Mouse (Mus musculus) forebrain, embryonic 11.5 days (tissue): Measurements from ENCODE around the gene Olfr140. TPM values are rescaled to one million over a fixed set of nuclear protein-coding genes. Genes with fewer than 3 reads are reported as not detected.

Experiments used
- ATAC-seq: fragments of 200-750 bp; cut with Nextera tagmentation; replicated peaks from 2 replicates; pipeline ENCODE4 v1.8.0; 2017; ENCODE audit warnings: moderate TSS enrichment; ENCODE audit not compliant: low FRiP score
- DNase-seq: peaks from one replicate; pipeline ENCODE4 v3.0.0-alpha.2; 2017; ENCODE audit warnings: low spot score
- H3K27ac ChIP-seq: fragments of 300-500 bp; sonication (generic); 2 replicates; pipeline ENCODE4 v1.5.1; 2014; ENCODE audit warnings: low read depth, low read length
- H3K27me3 ChIP-seq: fragments of 300-500 bp; sonication (generic); 2 replicates; pipeline ENCODE4 v1.6.1; 2014; ENCODE audit warnings: mild to moderate bottlenecking, low read length, mixed read lengths; ENCODE audit not compliant: control insufficient read depth, insufficient read depth
- H3K36me3 ChIP-seq: fragments of 300-500 bp; sonication (generic); 2 replicates; pipeline ENCODE4 v1.6.1; 2014; ENCODE audit warnings: mild to moderate bottlenecking, low read length, moderate library complexity, mixed read lengths; ENCODE audit not compliant: control insufficient read depth, insufficient read depth
- H3K4me1 ChIP-seq: fragments of 300-500 bp; sonication (generic); replicated peaks from 2 replicates; pipeline ENCODE4 v1.6.1; 2014; ENCODE audit warnings: low read length, mixed read lengths; ENCODE audit not compliant: control insufficient read depth, insufficient read depth
- H3K4me2 ChIP-seq: fragments of 300-500 bp; sonication (generic); 2 replicates; pipeline ENCODE4 v1.6.1; 2014; ENCODE audit warnings: low read depth, mild to moderate bottlenecking, low read length, moderate library complexity, mixed read lengths; ENCODE audit not compliant: severe bottlenecking
- H3K4me3 ChIP-seq: fragments of 300-500 bp; sonication (generic); 2 replicates; pipeline ENCODE4 v1.5.1; 2014; ENCODE audit warnings: low read depth, low read length
- H3K9ac ChIP-seq: fragments of 300-500 bp; sonication (generic); 2 replicates; pipeline ENCODE4 v1.6.1; 2014; ENCODE audit warnings: low read length
- H3K9me3 ChIP-seq: fragments of 300-500 bp; sonication (generic); 2 replicates; pipeline ENCODE4 v1.6.1; 2016; ENCODE audit warnings: low read length, mixed read lengths; ENCODE audit not compliant: control insufficient read depth
- WGBS: fragments of 180-500 bp; shearing (Covaris S2); extraction: QIAGEN DNeasy Blood & Tissue Kit; methylation state at CpG from one replicate; pipeline ENCODE4 v1.1.7; 2014; 5-methylcytosine and 5-hydroxymethylcytosine counted together
- polyA plus RNA-seq: library from polyadenylated mRNA; unstranded; fragments of >200 nt; fragmentation: Nextera tagmentation; extraction: Ambion mirVana; gene quantifications from 2 replicates; pipeline ENCODE4 v1.2.1, GENCODE M21; 2014

Olfr140 gene
- polyA plus RNA-seq = not detected in 2 replicates

- Histone ChIP-seq H3K27me3 (no peaks in the 10 kb centered on the region), H3K4me3 (no peak within 1 kb of the TSS), H3K9ac (no peak within 1 kb of the TSS), H3K9me3 (no peaks in the 10 kb centered on the region), H3K4me1 (no peaks in the 10 kb centered on the region), H3K27ac (no peak within 1 kb of the TSS), H3K4me2 (no peak within 1 kb of the TSS), H3K36me3 (no peaks in the 10 kb centered on the region)
- no peak for ATAC-seq
- no peak for DNase-seq
Observed at GRCm38 (mm10) chr2:90063494-90063893, at the start of gene Olfr140. Olfr140 (minus strand) TSS chr2:90063594.

GRCm38 (mm10) chr2:90070065-90070464 is 6.7 kb upstream of the Olfr140 start:
- ATAC-seq (no peak), DNase-seq (no peak)
- 81% methylated on average over 2 of the region's 2 CpGs for WGBS
- Histone ChIP-seq H3K4me3 (no peak overlapping the region), H3K4me1 (no peaks in the 10 kb centered on the region), H3K9ac (no peak overlapping the region), H3K27me3 (no peaks in the 10 kb centered on the region), H3K4me2 (no peak overlapping the region), H3K27ac (no peak overlapping the region), H3K36me3 (no peaks in the 10 kb centered on the region), H3K9me3 (no peaks in the 10 kb centered on the region)

DNA sequence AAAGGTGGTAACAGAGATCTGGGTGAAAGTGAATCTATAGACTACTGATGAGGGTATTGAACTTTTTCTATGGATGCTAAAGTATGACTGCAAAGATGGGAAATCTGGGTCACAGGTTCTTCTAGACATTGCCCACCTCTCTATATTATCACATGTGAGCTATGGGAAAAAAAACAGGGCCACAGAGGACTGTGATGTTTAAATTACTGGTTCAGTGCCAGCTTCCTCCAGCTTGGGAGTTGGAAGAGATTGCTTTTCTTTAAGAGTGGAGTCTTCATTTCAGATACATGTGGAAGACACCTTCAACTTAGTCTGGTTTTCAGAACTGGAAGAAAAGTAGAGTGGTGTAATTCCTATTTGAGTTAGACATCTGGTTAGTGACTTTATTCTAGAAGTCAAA is 28.4 kb downstream of the Olfr140 start, which contains the start of gene Olfr1265:
Gene Olfr1265 (plus strand): TSS at position 301 of the 400 bp plus-strand sequence.
- H3K27me3 ChIP-seq = no peaks in the 10 kb centered on the region
- no peak for ATAC-seq
- H3K27ac ChIP-seq = no peak within 1 kb of the TSS
- DNase-seq = no peak
- no peak within 1 kb of the TSS for H3K9ac ChIP-seq
- no peaks in the 10 kb centered on the region for H3K9me3 ChIP-seq
- H3K4me2 ChIP-seq = no peak within 1 kb of the TSS
- no peaks in the 10 kb centered on the region for H3K36me3 ChIP-seq
- H3K4me1 ChIP-seq = no peaks in the 10 kb centered on the region
- no peak within 1 kb of the TSS for H3K4me3 ChIP-seq

DNA sequence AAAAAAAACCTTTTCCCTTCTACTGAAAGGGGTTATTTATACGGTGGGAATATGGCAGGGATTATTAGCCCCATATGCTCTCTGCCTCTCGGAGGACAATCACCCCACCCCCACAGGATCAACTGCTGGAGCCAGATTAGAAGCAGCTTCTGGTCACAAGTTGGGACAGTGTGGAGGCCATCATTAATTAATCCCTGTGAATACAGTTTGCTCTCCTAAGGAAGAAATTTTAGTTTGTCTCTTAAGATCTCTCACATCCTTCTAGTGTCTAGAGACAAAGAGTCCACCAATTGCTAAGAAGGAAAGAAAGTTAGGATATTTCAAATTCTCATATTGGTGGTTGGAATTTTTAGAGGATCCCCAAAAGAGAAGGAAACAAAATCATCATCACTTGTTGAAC is 37.9 kb downstream of the Olfr140 start, which contains the start of gene Olfr1264:
Gene Olfr1264 (minus strand): TSS at position 101 of the 400 bp plus-strand sequence.
- Histone ChIP-seq H3K36me3 (no peaks in the 10 kb centered on the region), H3K4me2 (no peak within 1 kb of the TSS), H3K4me3 (no peak within 1 kb of the TSS), H3K9me3 (no peaks in the 10 kb centered on the region), H3K9ac (no peak within 1 kb of the TSS), H3K27me3 (no peaks in the 10 kb centered on the region), H3K4me1 (no peaks in the 10 kb centered on the region), H3K27ac (no peak within 1 kb of the TSS)
- 59% methylated on average over 2 of the region's 2 CpGs for whole genome bisulfite sequencing
- ATAC-seq (no peak), DNase-seq (no peak)

DNA sequence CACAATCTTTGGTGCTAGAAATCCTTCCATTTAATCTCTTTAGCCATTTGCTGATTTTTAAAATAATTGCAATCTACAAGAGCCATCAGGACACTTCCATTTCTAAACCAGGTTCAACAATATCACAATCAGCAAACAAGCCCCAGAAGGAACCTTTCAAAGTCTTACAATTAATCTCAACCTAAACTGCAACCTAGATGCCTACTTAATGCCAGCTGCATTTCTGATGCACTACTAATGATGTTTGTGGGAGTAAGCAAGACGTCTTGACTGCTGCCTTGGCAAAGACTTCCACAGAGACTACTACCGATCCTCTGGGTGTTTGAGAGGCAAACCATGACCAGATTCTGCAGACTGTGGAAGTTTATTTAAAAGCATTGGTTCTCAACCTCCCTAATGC is 51.6 kb downstream of the Olfr140 start, which contains the start of gene Olfr1263:
Gene Olfr1263 (plus strand): TSS at position 301 of the 400 bp plus-strand sequence.
- ATAC-seq = no peak

DNA sequence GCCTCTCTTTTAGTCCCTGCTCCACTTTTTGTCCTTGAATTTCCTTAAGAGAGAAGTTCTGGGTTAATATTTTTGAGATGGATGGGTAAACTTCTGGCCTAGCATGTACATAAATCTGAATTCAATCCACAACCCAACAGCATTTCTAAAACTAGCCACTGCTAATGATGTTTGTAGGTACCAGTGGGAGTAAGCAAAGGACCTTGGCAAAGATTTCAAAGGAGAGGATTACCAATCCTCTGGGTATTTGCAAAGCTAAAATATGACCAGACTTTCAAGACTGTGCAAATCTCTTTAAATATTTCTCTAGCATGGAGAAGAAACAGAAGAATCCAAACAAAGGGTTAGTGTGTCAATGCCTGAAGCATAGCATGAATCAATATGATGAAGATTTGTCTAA is 63.5 kb downstream of the Olfr140 start, which contains the start of gene Olfr1262:
Gene Olfr1262 (plus strand): TSS at position 301 of the 400 bp plus-strand sequence.
- Histone ChIP-seq H3K4me3 (no peak within 1 kb of the TSS), H3K9me3 (no peaks in the 10 kb centered on the region), H3K9ac (no peak within 1 kb of the TSS), H3K36me3 (no peaks in the 10 kb centered on the region), H3K27me3 (no peaks in the 10 kb centered on the region), H3K4me2 (no peak within 1 kb of the TSS), H3K4me1 (no peaks in the 10 kb centered on the region), H3K27ac (no peak within 1 kb of the TSS)
- DNase-seq (no peak), ATAC-seq (no peak)

More for the DNA sequence above, 51.6 kb downstream of the Olfr140 start, which contains the start of gene Olfr1263:
- Histone ChIP-seq H3K9me3 (no peaks in the 10 kb centered on the region), H3K27ac (no peak within 1 kb of the TSS), H3K4me1 (no peaks in the 10 kb centered on the region), H3K36me3 (no peaks in the 10 kb centered on the region), H3K9ac (no peak within 1 kb of the TSS), H3K4me3 (no peak within 1 kb of the TSS), H3K4me2 (no peak within 1 kb of the TSS), H3K27me3 (no peaks in the 10 kb centered on the region)
- 79% methylated on average over 2 of the region's 2 CpGs for WGBS
- DNase-seq = no peak

Other genes starting within 250 kb of the Olfr140 start
- not detected in 2 replicates for gene Olfr1256, start 222.0 kb downstream of the Olfr140 start, polyA plus RNA-seq
- not detected in 2 replicates for gene Olfr48, start 215.4 kb downstream of the Olfr140 start, polyA plus RNA-seq
- gene Olfr1257, start 185.2 kb downstream of the Olfr140 start, polyA plus RNA-seq = not detected in 2 replicates
- not detected in 2 replicates for gene Olfr1258, start 136.3 kb downstream of the Olfr140 start, polyA plus RNA-seq
- not detected in 2 replicates for gene Olfr1259, start 114.9 kb downstream of the Olfr140 start, polyA plus RNA-seq
- gene Olfr1260, start 89.3 kb downstream of the Olfr140 start, polyA plus RNA-seq = not detected in 2 replicates
- gene Olfr1261, start 72.4 kb downstream of the Olfr140 start, polyA plus RNA-seq = not detected in 2 replicates
- not detected in 2 replicates for gene Olfr1262, start 63.4 kb downstream of the Olfr140 start, polyA plus RNA-seq
- not detected in 2 replicates for gene Olfr1263, start 51.5 kb downstream of the Olfr140 start, polyA plus RNA-seq
- not detected in 2 replicates for gene Olfr1264, start 38.0 kb downstream of the Olfr140 start, polyA plus RNA-seq
- not detected in 2 replicates for gene Olfr1265, start 28.3 kb downstream of the Olfr140 start, polyA plus RNA-seq
- not detected in 2 replicates for gene Olfr1269, start 57.8 kb upstream of the Olfr140 start, polyA plus RNA-seq
- gene Olfr32, start 78.7 kb upstream of the Olfr140 start, polyA plus RNA-seq = not detected in 2 replicates
- not detected in 2 replicates for gene Olfr1270, start 89.5 kb upstream of the Olfr140 start, polyA plus RNA-seq
- not detected in 2 replicates for gene Olfr1506, start 160.9 kb upstream of the Olfr140 start, polyA plus RNA-seq
- gene Olfr142, start 194.0 kb upstream of the Olfr140 start, polyA plus RNA-seq = not detected in 2 replicates
- not detected in 2 replicates for gene Olfr1271, start 207.4 kb upstream of the Olfr140 start, polyA plus RNA-seq
- not detected in 2 replicates for gene Olfr1272, start 229.2 kb upstream of the Olfr140 start, polyA plus RNA-seq